Mouse (Mus musculus): ENCODE measurements at regions not wholly inside any gene's neighbourhood (a gene's known extent, or its start where the extent isn't known, plus 50 kb on each side); places are given as distances from the start of the nearest gene placed in this dataset.

GRCm38 (mm10) chr1:60621770-60622169 lies 54.9 kb upstream of the Raph1 start:
- H3K4me2 ChIP-seq = no peak overlapping the region
- DNase-seq (ENCODE audit: low spot score, missing footprints) (no peak), ATAC-seq (ENCODE audit: low FRiP score) (no peak)
- H3K27ac ChIP-seq (ENCODE audit: low read depth, low read length) = no peak overlapping the region
- no peak overlapping the region for H3K4me3 ChIP-seq (ENCODE audit: low read depth, low read length)
- H3K4me1 ChIP-seq (ENCODE audit: control insufficient read depth, insufficient read depth, low read length) = peaks cover 10% of the 10 kb centered on the region
- no peaks in the 10 kb centered on the region for H3K36me3 ChIP-seq (ENCODE audit: control insufficient read depth, insufficient read depth, low read length)
- WGBS = 83% methylated on average over 3 of the region's 3 CpGs
- H3K9me3 ChIP-seq (ENCODE audit: control insufficient read depth, low read length) = no peaks in the 10 kb centered on the region
- no peak overlapping the region for H3K9ac ChIP-seq (ENCODE audit: low read length)
- H3K27me3 ChIP-seq (ENCODE audit: control insufficient read depth, insufficient read depth, low read length) = no peaks in the 10 kb centered on the region

- Histone ChIP-seq H3K4me1 (ENCODE audit: control insufficient read depth, insufficient read depth, low read length) (peaks cover 4% of the 10 kb centered on the region; the same call in 1 of the 2 replicates), H3K9me3 (ENCODE audit: control insufficient read depth, low read length) (no peaks in the 10 kb centered on the region), H3K27me3 (ENCODE audit: control insufficient read depth, insufficient read depth, low read length) (no peaks in the 10 kb centered on the region), H3K27ac (ENCODE audit: low read depth, low read length) (no peak overlapping the region), H3K36me3 (ENCODE audit: control insufficient read depth, insufficient read depth, low read length) (no peaks in the 10 kb centered on the region), H3K9ac (ENCODE audit: low read length) (no peak overlapping the region), H3K4me2 (no peak overlapping the region), H3K4me3 (ENCODE audit: low read depth, low read length) (no peak overlapping the region)
- 87% methylated on average over 8 of the region's 8 CpGs for WGBS
- DNase-seq (ENCODE audit: low spot score, missing footprints) = no peak
- no peak for ATAC-seq (ENCODE audit: low FRiP score)
Observed at GRCm38 (mm10) chr1:60621064-60621726, 54.3 kb upstream of the Raph1 start.

- H3K9me3 ChIP-seq (ENCODE audit: control insufficient read depth, low read length) = no peaks in the 10 kb centered on the region
- no peak overlapping the region for H3K9ac ChIP-seq (ENCODE audit: low read length)
- no peaks in the 10 kb centered on the region for H3K4me1 ChIP-seq (ENCODE audit: control insufficient read depth, insufficient read depth, low read length)
- no peaks in the 10 kb centered on the region for H3K36me3 ChIP-seq (ENCODE audit: control insufficient read depth, insufficient read depth, low read length)
- no peak overlapping the region for H3K27ac ChIP-seq (ENCODE audit: low read depth, low read length)
- no peaks in the 10 kb centered on the region for H3K27me3 ChIP-seq (ENCODE audit: control insufficient read depth, insufficient read depth, low read length)
- no peak overlapping the region for H3K4me2 ChIP-seq
- H3K4me3 ChIP-seq (ENCODE audit: low read depth, low read length) = no peak overlapping the region
- DNase-seq (ENCODE audit: low spot score, missing footprints) (no peak), ATAC-seq (ENCODE audit: low FRiP score) (no peak)
- WGBS = 92% methylated on average over 1 of the region's 1 CpGs
Observed at GRCm38 (mm10) chr1:60618389-60618788, 51.5 kb upstream of the Raph1 start.

GRCm38 (mm10) chr1:60616916-60617315 lies 50.0 kb upstream of the Raph1 start:
- ATAC-seq (ENCODE audit: low FRiP score) = no peak

More at GRCm38 (mm10) chr1:60616916-60617315, 50.0 kb upstream of the Raph1 start:
- Histone ChIP-seq H3K27ac (ENCODE audit: low read depth, low read length) (no peak overlapping the region), H3K4me3 (ENCODE audit: low read depth, low read length) (no peak overlapping the region), H3K4me1 (ENCODE audit: control insufficient read depth, insufficient read depth, low read length) (no peaks in the 10 kb centered on the region), H3K9ac (ENCODE audit: low read length) (no peak overlapping the region), H3K4me2 (no peak overlapping the region), H3K27me3 (ENCODE audit: control insufficient read depth, insufficient read depth, low read length) (no peaks in the 10 kb centered on the region), H3K36me3 (ENCODE audit: control insufficient read depth, insufficient read depth, low read length) (no peaks in the 10 kb centered on the region), H3K9me3 (ENCODE audit: control insufficient read depth, low read length) (no peaks in the 10 kb centered on the region)
- WGBS = 87% methylated on average over 2 of the region's 2 CpGs
- no peak for DNase-seq (ENCODE audit: low spot score, missing footprints)

Measured in midbrain, embryonic 11.5 days (tissue).